Mouse (Mus musculus) brown adipose tissue, adult 24 weeks (tissue): ENCODE results near the gene Hist3h2ba. TPM values are rescaled to one million over a fixed set of nuclear protein-coding genes. Genes with fewer than 3 reads are reported as not detected.
"Not testable (repeated sequence)": the region's sequence is repeated elsewhere in the genome, so short reads cannot be mapped to it uniquely, and the experiment has no call there.

ENCODE experiments used
- H3K27ac ChIP-seq: fragments of 200-500 bp; replicated peaks from 2 replicates; pipeline ENCODE4 v1.5.1; 2012; ENCODE audit warnings: low read depth, mild to moderate bottlenecking, low read length
- H3K4me1 ChIP-seq: fragments of 200-500 bp; 2 replicates; pipeline ENCODE4 v1.6.1; 2012; ENCODE audit warnings: low read length, mixed read lengths; ENCODE audit not compliant: control insufficient read depth, insufficient read depth, insufficient read length
- H3K4me3 ChIP-seq: fragments of 200-500 bp; 2 replicates; pipeline ENCODE4 v1.5.1; 2012; ENCODE audit warnings: low read depth, mild to moderate bottlenecking, low read length, moderate library complexity; ENCODE audit not compliant: insufficient read depth
- polyA plus RNA-seq: library from polyadenylated mRNA; stranded (reverse); fragments of >200 nt; gene quantifications from 2 replicates; pipeline ENCODE4 v1.2.4, GENCODE M21; 2012; ENCODE audit not compliant: missing spikeins, insufficient read depth, insufficient read length

The Hist3h2ba gene
- polyA plus RNA-seq, 1 experiment, result not detected

DNA sequence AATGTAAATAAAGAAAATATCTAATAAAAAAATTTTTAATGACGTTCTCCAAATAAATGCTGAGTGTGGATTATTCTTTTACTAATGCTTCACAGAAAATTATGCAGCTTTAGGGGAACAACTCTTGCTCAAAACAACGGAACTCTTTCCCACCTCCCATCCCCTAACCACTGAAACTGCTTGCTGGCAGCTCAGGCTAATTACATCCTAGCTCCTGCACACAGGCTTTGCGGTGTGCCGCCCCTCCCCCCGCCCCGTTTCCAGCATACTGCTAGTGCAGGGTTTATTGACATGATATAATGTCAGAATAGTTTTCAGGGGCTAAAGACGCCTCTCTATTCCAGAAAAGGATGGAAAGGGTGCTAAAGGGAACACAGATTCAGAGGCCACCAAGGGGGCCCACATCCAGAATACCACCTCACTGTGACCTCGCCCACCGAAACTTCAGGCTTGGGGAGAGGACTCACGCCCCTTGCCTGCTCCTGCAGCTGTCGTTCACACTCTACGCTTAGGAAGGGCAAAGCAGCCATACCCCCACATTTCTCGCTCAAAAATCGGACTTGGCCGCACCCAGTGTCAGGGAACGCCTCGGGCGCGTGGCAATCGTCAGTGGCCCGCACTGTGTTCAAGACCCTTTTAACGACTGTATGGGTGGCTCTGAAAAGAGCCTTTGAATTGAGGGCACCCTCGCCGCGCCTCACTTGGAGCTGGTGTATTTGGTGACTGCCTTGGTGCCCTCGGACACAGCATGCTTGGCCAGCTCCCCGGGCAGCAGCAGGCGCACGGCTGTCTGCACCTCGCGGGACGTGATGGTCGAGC lies 4.8 kb downstream of the Hist3h2ba start:
- peaks cover 8% of the 10 kb centered on the region; the same call in 1 of the 2 replicates for H3K4me1 ChIP-seq
- 0 out of 2 replicates have a peak overlapping the region, but pooled peaks have one; percentile 30 for H3K27ac ChIP-seq
- peak overlapping the region; percentile 76 for H3K4me3 ChIP-seq

DNA sequence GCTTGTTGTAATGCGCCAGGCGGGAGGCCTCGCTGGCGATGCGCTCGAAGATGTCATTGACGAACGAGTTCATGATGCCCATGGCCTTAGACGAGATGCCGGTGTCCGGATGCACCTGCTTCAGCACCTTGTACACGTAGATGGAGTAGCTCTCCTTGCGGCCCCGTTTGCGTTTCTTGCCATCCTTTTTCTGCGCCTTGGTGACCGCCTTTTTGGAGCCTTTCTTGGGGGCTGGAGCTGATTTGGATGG lies 5.4 kb downstream of the Hist3h2ba start:
- not testable (repeated sequence) for H3K4me1 ChIP-seq
- peak overlapping the region; percentile 76 for H3K27ac ChIP-seq
- H3K4me3 ChIP-seq, result peak overlapping the region; percentile 76

GRCm38 (mm10) chr11:58954420-58955142 lies 5.9 kb downstream of the Hist3h2ba start, which contains the start of the genes Hist3h2a and Trim17:
TSS of gene Hist3h2a (plus strand) at chr11:58954685.
TSS of gene Trim17 (plus strand) at chr11:58954685.
- Histone ChIP-seq H3K4me3 (peak within 1 kb of the TSS; percentile 91), H3K27ac (peak within 1 kb of the TSS; percentile 84)

DNA sequence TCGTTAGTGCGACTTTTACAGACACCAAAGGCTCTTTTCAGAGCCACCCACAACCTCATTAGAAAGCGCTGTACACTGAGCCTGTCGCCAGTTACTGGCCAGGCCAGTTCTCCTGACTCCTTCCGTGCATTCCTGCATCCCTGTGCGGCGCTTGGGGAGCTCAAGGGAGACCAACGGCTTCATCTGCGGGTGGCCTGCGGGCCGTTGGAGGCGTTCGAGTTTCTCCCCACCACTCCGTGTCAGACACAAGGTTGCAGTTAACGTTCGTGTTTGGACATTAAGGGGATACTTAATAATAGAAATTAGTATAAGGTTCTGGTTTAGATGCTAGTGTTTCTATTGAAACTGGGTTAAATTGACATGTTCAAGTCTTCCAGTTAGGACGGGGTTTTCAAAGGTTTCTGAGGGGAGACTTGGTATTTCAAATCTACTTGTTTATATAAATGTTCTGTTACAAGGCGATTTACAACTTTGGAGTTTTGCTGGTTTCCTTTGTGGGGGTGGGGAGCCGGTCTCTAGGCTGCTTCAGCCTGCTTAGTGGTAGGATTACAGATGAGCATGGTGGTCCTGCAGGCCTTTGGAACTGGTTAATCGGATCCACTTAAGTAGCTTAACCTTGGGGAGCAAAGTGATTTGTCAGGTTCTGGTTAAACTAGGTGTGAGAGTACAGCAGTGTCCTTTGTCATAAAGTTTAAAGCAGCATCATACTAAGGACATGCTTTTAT lies 6.6 kb downstream of the Hist3h2ba start:
- peak overlapping the region; percentile 84 for H3K27ac ChIP-seq
- H3K4me3 ChIP-seq, result peak overlapping the region; percentile 91
- peaks cover 8% of the 10 kb centered on the region; the same call in 1 of the 2 replicates for H3K4me1 ChIP-seq

More at GRCm38 (mm10) chr11:58954420-58955142, 5.9 kb downstream of the Hist3h2ba start, which contains the start of the genes Hist3h2a and Trim17:
- peaks cover 8% of the 10 kb centered on the region; the same call in 1 of the 2 replicates for H3K4me1 ChIP-seq

DNA sequence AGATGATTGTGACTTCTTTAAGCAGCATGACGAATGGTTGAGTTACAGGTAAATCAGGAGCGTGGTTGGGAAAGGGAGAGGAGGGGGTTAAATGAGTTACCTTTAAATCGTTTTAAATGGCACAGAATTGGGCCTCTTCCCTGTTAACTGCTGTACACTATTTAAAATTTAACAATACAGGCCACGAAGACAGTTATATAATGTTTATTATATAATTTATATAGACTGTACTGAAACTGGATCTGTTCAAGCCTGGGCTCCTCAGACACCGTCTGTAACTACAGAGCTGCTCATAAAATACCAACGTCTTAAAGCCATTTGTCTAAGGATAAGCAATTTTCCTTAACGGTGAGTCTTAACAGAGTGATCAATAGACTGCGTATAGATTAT lies 7.1 kb downstream of the Hist3h2ba start:
- no peak overlapping the region for H3K27ac ChIP-seq
- H3K4me3 ChIP-seq, result peak overlapping the region; percentile 91
- H3K4me1 ChIP-seq, result peaks cover 8% of the 10 kb centered on the region; the same call in 1 of the 2 replicates

DNA sequence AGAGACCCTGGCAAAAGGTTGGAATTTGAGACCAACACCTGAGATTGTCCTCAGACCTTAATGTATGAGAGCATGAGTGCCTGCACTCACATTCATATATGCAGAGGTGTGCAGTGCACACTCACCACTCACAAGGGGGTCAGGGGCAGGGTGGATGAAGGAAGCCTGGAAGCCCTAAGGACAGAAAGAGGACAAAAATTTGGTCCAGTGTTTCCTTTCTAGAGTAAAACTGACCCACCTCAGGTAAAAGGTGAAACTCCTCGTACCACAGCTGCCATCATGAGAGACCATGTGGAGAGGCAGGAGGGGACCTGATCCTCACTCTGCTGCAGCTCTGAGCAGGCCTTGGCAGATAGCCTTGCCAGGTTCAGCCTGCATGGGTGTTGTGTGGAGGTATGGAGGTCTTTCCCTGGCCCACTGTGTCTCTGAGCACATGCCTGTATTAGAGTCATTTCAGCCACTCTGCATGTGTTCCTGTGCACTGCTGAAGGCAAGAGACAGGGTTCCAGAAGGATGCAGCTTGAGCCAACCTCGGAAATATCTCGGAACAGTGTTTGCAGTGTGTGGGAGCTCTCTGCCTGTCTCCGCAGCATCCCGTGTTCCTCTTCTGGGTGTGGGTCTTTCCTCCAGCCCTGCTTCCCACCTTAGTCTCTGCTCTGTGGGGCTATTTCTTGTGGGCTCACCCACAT lies 8.7 kb downstream of the Hist3h2ba start:
- H3K27ac ChIP-seq, result no peak overlapping the region
- peaks cover 8% of the 10 kb centered on the region; the same call in 1 of the 2 replicates for H3K4me1 ChIP-seq
- peak overlapping the region; percentile 9; the same call in 1 of the 2 replicates for H3K4me3 ChIP-seq

DNA sequence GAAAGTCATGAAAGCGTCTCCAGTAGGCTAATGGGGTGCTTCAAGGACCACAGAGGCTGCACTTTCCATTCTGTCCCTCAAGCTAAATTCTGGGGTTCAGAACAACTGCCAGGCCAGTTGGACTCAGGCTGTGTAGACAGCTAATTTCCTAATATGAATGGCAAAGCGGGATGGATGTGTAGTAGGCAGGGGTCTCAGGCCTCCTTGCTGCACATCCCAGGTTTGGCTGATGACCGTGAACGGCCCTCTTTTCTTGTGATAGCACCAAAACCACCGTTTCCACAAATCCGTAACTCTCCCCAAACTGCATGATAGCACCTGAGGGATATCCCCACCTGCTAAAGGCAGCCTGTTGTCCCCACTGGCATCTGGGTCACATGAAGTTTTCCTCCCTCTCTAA lies 9.8 kb downstream of the Hist3h2ba start:
- H3K4me3 ChIP-seq, result no peak overlapping the region
- H3K4me1 ChIP-seq, result peaks cover 8% of the 10 kb centered on the region; the same call in 1 of the 2 replicates
- H3K27ac ChIP-seq, result no peak overlapping the region

DNA sequence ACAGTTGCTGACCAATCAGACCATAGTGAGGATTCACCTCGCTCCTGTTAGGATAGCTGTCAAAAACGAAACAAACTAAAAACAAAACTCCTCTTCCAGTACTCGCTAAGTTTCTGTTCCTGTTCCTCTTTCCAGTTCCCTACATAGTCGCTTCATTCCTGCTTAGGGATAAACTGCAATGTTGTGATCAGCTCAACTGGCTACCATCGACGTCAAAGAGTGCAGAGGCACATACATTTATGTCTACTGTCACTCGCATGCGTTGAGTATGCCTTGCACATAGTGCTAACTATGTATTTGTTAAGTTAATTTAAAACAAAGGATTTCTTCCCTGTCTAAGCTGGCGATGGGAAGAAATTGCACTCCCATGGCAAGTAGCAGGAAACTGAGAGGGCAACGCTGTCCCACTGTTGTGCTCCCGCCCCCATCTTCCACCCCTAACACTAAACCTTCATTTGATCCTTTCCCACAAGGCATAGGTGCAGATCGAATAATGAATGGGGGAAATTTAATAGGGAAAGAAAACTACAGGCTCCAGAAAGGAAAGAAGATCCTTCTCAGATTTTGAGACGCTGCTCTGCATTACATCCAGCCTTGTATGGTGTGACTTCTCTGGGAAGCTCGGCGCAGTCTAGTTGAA lies 10.6 kb downstream of the Hist3h2ba start:
- peaks cover 8% of the 10 kb centered on the region; the same call in 1 of the 2 replicates for H3K4me1 ChIP-seq
- 0 out of 2 replicates have a peak overlapping the region, but pooled peaks have one; percentile 43 for H3K27ac ChIP-seq
- 0 out of 2 replicates have a peak overlapping the region, but pooled peaks have one; percentile 1 for H3K4me3 ChIP-seq

- no peak overlapping the region for H3K27ac ChIP-seq
These were observed 11.3 kb downstream of the Hist3h2ba start for GRCm38 (mm10) chr11:58959921-58960465.

GRCm38 (mm10) chr11:58961364-58962177 lies 12.9 kb downstream of the Hist3h2ba start:
- peaks cover 8% of the 10 kb centered on the region; the same call in 1 of the 2 replicates for H3K4me1 ChIP-seq
- no peak overlapping the region for H3K4me3 ChIP-seq
- no peak overlapping the region for H3K27ac ChIP-seq

More at GRCm38 (mm10) chr11:58959921-58960465, 11.3 kb downstream of the Hist3h2ba start:
- Histone ChIP-seq H3K4me3 (peak overlapping the region; percentile 90), H3K4me1 (peaks cover 8% of the 10 kb centered on the region; the same call in 1 of the 2 replicates)

DNA sequence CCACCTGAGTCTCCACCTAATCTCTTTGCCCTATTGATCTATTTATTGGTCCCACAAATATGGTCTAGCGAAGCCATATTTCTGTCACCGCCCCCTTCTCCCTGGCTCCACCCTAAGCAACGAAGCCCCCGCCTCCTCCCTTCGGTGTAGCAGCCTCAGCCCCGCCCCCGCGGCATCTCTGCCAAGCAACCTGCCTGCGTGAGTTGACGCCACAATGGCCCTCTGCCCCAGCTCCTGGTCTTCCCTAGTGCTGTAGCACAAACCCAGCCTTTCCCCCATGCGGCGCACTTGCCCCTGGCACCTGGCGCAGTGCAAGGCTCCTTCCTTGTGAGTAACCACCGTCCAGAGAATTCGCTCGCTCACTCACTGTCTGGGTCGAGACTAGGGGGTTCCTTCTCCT lies 14.8 kb downstream of the Hist3h2ba start:
- no peak overlapping the region for H3K27ac ChIP-seq
- no peak overlapping the region for H3K4me3 ChIP-seq
- no peaks in the 10 kb centered on the region for H3K4me1 ChIP-seq

DNA sequence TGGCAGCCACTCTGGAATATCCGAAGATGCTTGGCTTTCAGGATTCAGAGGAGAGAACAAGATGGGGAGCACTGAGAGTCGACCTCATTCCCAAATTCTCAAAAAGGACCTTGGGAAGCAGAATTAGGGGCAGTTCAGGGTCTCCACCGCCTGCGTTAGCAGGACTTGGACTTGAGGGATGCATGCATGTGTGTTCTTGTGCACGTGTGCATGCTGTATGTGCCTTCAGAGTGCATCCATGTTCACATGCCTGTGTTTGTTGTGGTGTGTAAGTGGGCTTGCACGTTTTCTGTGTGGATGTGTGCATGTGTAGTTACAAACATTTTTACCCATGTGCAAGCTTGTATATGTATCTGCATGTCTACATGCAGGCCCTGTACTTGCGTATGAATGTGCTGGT lies 15.5 kb downstream of the Hist3h2ba start:
- H3K27ac ChIP-seq, result no peak overlapping the region
- no peaks in the 10 kb centered on the region for H3K4me1 ChIP-seq
- H3K4me3 ChIP-seq, result no peak overlapping the region
